Mouse (Mus musculus) hindbrain, postnatal 0 days (tissue): Measurements from ENCODE around the gene Chil4. TPM values are rescaled to one million over a fixed set of nuclear protein-coding genes. Genes with fewer than 3 reads are reported as not detected.
"Not testable (repeated sequence)": the region's sequence is repeated elsewhere in the genome, so short reads cannot be mapped to it uniquely, and the experiment has no call there.

ENCODE experiments used
- ATAC-seq: fragments of 200-750 bp; cut with Nextera tagmentation; 2 replicates; pipeline ENCODE4 v1.8.0; 2017; ENCODE audit warnings: mild to moderate bottlenecking, moderate TSS enrichment, moderate library complexity
- DNase-seq: peaks from one replicate; pipeline ENCODE4 v3.0.0-alpha.2; 2015; ENCODE audit warnings: low spot score
- H3K27ac ChIP-seq: fragments of 300-500 bp; sonication (generic); 2 replicates; pipeline ENCODE4 v1.5.1; 2014; ENCODE audit warnings: mild to moderate bottlenecking
- H3K27me3 ChIP-seq: fragments of 300-500 bp; sonication (generic); 2 replicates; pipeline ENCODE4 v1.6.1; 2014; ENCODE audit warnings: low read length, mixed read lengths; ENCODE audit not compliant: insufficient read depth
- H3K36me3 ChIP-seq: fragments of 300-500 bp; sonication (generic); 2 replicates; pipeline ENCODE4 v1.6.1; 2014; ENCODE audit warnings: low read length, mixed read lengths; ENCODE audit not compliant: insufficient read depth
- H3K4me1 ChIP-seq: fragments of 300-500 bp; sonication (generic); 2 replicates; pipeline ENCODE4 v1.6.1; 2014; ENCODE audit warnings: antibody characterized with exemption, low read length, mixed read lengths; ENCODE audit not compliant: insufficient read depth
- H3K4me2 ChIP-seq: fragments of 300-500 bp; sonication (generic); 2 replicates; pipeline ENCODE4 v1.6.1; 2014; ENCODE audit warnings: low read depth, mild to moderate bottlenecking, low read length, moderate library complexity, mixed read lengths
- H3K4me3 ChIP-seq: fragments of 300-500 bp; sonication (generic); 2 replicates; pipeline ENCODE4 v1.5.1; 2014; ENCODE audit warnings: low read length
- H3K9ac ChIP-seq: fragments of 300-500 bp; sonication (generic); replicated peaks from 2 replicates; pipeline ENCODE4 v1.6.1; 2014; ENCODE audit warnings: mild to moderate bottlenecking, low read length, moderate library complexity, mixed read lengths
- H3K9me3 ChIP-seq: fragments of 300-500 bp; sonication (generic); 2 replicates; pipeline ENCODE4 v1.6.1; 2016; ENCODE audit warnings: low read length, mixed read lengths
- CTCF ChIP-seq: IDR thresholded peaks from 2 replicates; pipeline ENCODE4 v1.5.1; 2016; ENCODE audit warnings: antibody characterized with exemption, control low read depth, low read depth
- WGBS: fragments of 180-500 bp; shearing (Covaris S2); extraction: QIAGEN DNeasy Blood & Tissue Kit; methylation state at CpG from one replicate; pipeline ENCODE4 v1.1.7; 2014; 5-methylcytosine and 5-hydroxymethylcytosine counted together
- polyA plus RNA-seq: library from polyadenylated mRNA; unstranded; fragments of >200 nt; fragmentation: Nextera tagmentation; extraction: Ambion mirVana; gene quantifications from 2 replicates; pipeline ENCODE4 v1.2.1, GENCODE M21; 2015
- total RNA-seq: library from RNA; depleted of rRNA; stranded (reverse); fragments of >200 nt; gene quantifications from 2 replicates; pipeline ENCODE4 v1.2.3, GENCODE M21; 2014

Chil4 gene
- total and polyA plus RNA-seq, 2 experiments from 2014 or later: 0.24 TPM; not detected in 1

DNA sequence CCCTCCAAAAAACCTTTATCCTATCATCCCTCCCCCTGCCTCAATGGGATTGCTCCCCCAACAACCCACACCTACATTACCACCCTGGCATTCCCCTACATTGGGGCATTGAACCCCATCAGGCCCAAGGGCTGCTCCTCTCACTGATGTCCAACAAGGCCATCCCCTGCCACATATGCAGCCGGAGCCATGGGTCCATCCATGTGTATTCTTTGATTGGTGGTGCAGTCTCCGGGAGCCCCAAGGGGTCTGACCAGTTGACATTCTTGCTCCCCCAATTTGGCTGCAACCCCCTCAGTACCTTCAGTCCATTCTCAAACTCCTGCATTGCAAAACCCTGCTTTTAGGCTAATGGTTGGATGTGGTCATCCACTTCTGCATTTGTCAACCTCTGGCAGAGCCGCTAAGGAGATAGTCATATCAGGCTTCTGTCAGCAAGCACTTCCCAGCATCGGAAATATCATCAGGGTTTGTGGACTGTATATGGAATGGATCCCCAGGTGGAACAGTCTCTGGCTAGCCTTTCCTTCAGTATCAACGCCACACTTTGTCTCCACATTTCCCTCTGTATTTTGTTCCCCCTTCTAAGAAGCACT is 20.0 kb upstream of the Chil4 start:
- ATAC-seq: no peak
- no peak overlapping the region for H3K4me3 ChIP-seq

DNA sequence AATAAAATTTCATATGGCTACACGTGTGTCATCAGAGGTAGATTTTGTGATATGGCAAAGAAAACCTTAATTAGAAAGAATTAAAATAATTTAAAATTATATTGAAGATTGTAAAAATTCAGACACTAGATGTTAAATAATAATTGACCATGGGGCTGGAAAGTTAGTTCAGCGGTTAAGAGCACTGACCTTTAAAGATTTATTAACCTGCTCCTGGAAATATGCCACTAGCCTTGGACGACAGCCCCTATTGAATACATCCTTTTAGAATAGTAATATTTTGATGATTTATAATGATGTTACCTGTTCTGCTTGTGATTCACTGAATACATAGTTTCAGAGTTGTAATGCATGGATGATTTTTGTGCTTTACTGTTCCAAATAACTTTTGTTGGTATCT is 4.1 kb upstream of the Chil4 start:
- not testable (repeated sequence) for H3K36me3 ChIP-seq, H3K27ac ChIP-seq, DNase-seq, H3K4me1 ChIP-seq, ATAC-seq, H3K9ac ChIP-seq, H3K4me3 ChIP-seq, H3K9me3 ChIP-seq, H3K4me2 ChIP-seq, H3K27me3 ChIP-seq
- 73% methylated on average over 3 of the region's 3 CpGs for WGBS

More for the DNA sequence above, 20.0 kb upstream of the Chil4 start:
- Histone ChIP-seq H3K27ac (no peak overlapping the region), H3K36me3 (no peaks in the 10 kb centered on the region), H3K9me3 (peaks cover 4% of the 10 kb centered on the region; the same call in 1 of the 2 replicates), H3K4me2 (no peak overlapping the region), H3K27me3 (no peaks in the 10 kb centered on the region), H3K9ac (no peak overlapping the region), H3K4me1 (no peaks in the 10 kb centered on the region)
- 92% methylated on average over 5 of the region's 5 CpGs for WGBS
- DNase-seq: no peak
- no peak for TF ChIP-seq CTCF

DNA sequence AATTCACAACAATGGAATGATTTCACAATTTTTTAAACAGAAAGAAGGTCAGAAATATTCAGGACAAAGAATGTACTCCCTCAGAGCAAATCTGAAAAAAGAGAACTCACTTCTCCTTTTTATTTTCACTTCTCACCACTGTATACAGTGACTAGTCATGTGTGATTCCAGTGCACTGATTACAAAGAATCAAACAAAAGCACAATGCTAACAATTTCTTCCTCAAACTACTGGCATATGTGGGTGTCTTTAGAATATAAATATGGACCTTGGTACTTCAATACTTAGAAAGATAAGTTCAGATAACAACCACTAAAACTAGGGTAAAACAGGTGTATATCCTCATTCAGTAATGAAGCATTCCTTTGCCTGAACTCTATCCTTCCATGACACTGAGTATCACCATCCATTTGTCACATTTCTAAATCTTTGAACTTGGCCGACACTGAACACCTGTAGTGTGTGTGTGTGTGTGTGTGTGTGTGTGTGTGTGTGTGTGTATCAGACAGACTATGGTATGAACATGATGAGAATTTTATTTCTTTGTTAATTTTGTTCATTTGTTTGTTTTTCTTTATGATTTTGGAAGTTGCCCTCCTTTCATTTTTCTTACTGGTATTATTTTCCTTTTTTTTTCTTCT is 2.4 kb upstream of the Chil4 start:
- ATAC-seq: no peak
- no peak overlapping the region for H3K9ac ChIP-seq
- no peak for DNase-seq
- no peaks in the 10 kb centered on the region for H3K9me3 ChIP-seq
- no peaks in the 10 kb centered on the region for H3K27me3 ChIP-seq
- no peak for TF ChIP-seq CTCF
- H3K27ac ChIP-seq: no peak overlapping the region
- no peaks in the 10 kb centered on the region for H3K36me3 ChIP-seq
- H3K4me1 ChIP-seq: no peaks in the 10 kb centered on the region
- 92% methylated on average over 1 of the region's 1 CpGs for WGBS
- H3K4me2 ChIP-seq: no peak overlapping the region
- no peak overlapping the region for H3K4me3 ChIP-seq

DNA sequence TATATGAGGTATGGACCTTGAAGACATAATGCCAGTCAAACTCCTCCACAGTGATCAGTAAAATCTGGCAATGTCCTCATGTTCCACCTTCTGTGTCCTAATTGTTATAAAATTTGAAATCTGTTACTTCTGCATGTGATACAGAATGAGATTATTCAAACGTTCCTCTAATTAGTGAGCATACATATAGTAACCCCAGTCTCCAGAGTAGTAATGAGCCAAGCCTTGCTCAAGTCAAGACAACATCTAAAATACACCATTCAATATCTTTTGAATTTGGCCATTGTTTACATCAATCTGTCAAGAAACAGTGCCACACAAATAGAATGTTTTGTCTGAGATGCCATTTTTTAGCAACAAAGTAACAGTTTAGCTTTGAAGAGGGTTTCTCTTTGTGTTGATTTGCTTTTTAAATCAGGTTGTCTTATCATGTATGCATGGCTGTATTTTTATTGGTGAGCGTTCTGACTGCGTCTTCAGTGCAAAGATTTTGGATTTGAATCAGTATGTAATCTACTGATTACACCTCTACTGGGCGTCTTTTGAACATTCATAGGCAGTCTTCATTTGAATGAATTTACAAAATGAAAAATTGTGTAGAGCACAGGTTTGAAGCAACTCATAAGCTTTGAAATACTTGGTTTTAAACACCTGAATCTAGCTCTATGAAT is 888 bp downstream of the Chil4 start:
- WGBS: 80% methylated on average over 4 of the region's 4 CpGs
- H3K27ac ChIP-seq, DNase-seq: not testable (repeated sequence)

DNA sequence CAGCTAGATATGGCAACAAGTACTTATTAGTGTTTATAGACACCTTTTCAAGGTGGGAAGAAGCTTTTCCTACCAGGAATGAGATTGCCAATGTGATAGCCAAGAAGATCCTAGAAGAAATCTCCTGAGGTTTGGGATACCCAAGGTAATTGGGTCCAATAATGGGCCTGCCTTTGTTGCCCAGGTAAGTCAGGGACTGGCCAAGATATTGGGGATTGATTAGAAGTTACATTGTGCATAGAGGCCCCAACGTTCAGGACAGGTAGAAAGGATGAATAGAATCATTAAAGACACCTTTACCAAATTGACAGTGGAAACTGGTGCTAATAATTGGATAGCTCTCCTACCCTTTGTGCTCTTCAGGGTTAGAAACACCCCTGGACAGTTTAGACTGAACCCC is 21.3 kb downstream of the Chil4 start:
- not testable (repeated sequence) for DNase-seq, H3K4me2 ChIP-seq, H3K27ac ChIP-seq, ATAC-seq, H3K9ac ChIP-seq, H3K4me1 ChIP-seq, H3K9me3 ChIP-seq, H3K27me3 ChIP-seq, H3K36me3 ChIP-seq, H3K4me3 ChIP-seq
- 48% methylated on average over 1 of the region's 1 CpGs for WGBS

More for the DNA sequence above, 888 bp downstream of the Chil4 start:
- not testable (repeated sequence) for H3K4me1 ChIP-seq, H3K36me3 ChIP-seq, H3K9ac ChIP-seq, H3K4me2 ChIP-seq, H3K27me3 ChIP-seq, H3K4me3 ChIP-seq, ATAC-seq, H3K9me3 ChIP-seq

DNA sequence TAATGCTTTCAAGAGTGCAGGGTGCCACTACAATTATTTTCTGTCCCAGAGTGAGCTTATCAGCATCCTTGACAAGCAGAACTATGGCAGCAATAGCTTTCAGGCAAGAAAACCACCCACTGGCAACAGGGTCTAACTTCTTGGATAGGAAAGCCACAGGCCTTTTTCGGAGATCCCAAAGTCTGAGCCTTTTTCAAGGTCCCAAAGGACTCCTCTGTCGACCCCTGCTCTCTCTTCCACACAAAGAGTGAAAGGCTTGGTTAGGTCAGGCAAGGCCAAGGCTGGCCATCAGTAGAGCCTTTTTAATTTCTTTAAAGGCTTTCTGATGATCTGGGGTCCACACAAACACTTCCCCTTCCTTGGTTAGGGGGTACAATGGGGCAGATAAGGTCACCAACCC is 22.1 kb downstream of the Chil4 start:
- H3K4me1 ChIP-seq, H3K27ac ChIP-seq, H3K4me3 ChIP-seq, H3K9ac ChIP-seq, DNase-seq, H3K9me3 ChIP-seq, H3K4me2 ChIP-seq, H3K27me3 ChIP-seq, ATAC-seq, H3K36me3 ChIP-seq: not testable (repeated sequence)
- WGBS: 72% methylated on average over 2 of the region's 2 CpGs

DNA sequence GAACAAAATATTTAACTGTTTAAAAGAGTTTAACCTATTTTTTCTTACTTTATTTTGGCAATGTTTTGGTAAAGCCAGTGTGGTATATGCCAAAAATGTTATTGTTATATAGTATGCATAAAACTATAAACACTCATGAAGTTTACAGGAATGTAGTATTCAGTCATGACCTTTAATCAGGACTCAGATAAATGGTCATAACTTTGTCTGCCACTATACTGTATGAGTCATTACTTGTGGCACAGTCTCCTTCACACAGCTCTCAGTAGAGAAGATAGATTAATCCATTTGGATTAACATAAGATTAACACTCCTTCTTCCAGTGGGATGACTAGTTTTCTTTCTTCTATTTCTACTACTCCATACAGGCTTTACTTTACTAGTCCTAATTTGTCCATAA is 23.0 kb downstream of the Chil4 start:
- Histone ChIP-seq H3K27ac (no peak overlapping the region), H3K4me2 (no peak overlapping the region), H3K27me3 (no peaks in the 10 kb centered on the region), H3K4me1 (no peaks in the 10 kb centered on the region), H3K36me3 (no peaks in the 10 kb centered on the region), H3K9me3 (peaks cover 3% of the 10 kb centered on the region; the same call in 1 of the 2 replicates), H3K4me3 (no peak overlapping the region), H3K9ac (no peak overlapping the region)
- TF ChIP-seq CTCF: no peak
- ATAC-seq: no peak; the same call in 1 of the 2 replicates
- no peak for DNase-seq
